Mouse (Mus musculus): Measurements from ENCODE around the gene Ric3. TPM values are rescaled to one million over a fixed set of nuclear protein-coding genes. Genes with fewer than 3 reads are reported as not detected.
A peak's percentile ranks its signal among the peaks of the same experiment; 100 is the strongest.
"Not testable (repeated sequence)": the region's sequence is repeated elsewhere in the genome, so short reads cannot be mapped to it uniquely, and the experiment has no call there.

Gene Ric3
- polyA plus RNA-seq (2016; fragmentation: Nextera tagmentation; extraction: Ambion mirVana), result 23.6 and 25.1 TPM in 2 replicates

DNA sequence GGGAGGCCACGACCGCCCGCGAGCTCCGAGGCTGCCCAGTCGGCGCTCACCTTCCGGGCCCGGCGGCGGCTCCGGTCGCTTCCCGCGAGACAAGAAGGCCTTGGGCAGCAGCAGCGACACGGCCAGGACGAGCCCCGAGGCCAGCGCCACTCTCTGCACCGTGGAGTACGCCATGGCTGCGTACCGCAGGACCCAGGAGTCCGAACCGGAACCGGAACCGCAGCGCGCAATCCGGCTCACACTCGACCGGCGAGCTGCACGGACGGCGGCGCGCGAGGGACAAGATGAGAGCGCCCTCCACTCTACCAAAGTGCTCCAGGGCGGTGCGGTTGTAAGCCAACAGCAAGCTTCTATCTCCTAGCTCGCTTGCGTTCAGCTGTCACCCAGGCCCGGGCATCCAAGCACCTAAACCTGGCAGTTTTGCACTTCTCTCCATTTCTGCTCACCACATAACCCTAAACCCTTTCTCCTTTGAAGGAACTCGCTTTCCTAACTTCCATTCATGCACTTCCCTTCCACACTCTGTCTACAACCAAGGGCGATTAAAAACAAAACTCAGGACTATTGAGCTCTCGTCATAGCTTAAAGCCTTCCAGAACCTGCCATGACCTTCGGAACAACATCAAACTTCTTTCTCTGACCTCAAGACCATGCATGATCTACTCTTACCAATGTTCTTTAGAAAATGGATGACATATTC, at the start of gene Ric3:
Gene Ric3, minus strand, starts transcription at position 219 of the 700 bp plus-strand sequence.
- peak; percentile 87 for ATAC-seq (ENCODE audit: low FRiP score)
- Histone ChIP-seq H3K27me3 (peaks cover 8% of the 10 kb centered on the region; the same call in 1 of the 2 replicates), H3K9ac (peak within 1 kb of the TSS; percentile 79), H3K4me3 (replicated peaks) (peak within 1 kb of the TSS; percentile 81), H3K36me3 (replicated peaks) (no peaks in the 10 kb centered on the region), H3K4me2 (peak within 1 kb of the TSS; percentile 54), H3K4me1 (peaks cover 12% of the 10 kb centered on the region), H3K27ac (no peak within 1 kb of the TSS), H3K9me3 (no peaks in the 10 kb centered on the region)
- 4% methylated on average over 50 of the region's 50 CpGs for WGBS

DNA sequence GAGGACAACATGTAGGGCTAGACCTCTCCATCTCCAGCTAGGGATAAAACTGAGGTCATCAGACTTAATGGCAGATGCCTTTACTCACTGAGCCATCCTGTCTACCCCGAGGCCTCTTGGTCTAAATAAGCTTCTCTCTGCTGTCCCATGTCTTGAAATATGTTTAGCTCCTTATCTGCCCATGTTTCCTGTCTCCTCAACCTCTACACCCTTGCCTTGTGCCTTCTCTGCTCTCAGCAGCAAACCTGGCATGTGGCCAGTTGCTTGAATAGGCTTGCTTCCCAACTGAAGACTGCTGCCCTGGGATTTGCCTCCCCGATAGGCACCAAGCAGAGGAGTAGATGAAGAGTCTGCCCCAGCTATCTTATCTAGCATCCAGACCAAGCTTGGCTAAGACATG, 48.4 kb upstream of the Ric3 start:
- no peak overlapping the region for H3K9ac ChIP-seq
- WGBS, result 73% methylated on average over 2 of the region's 2 CpGs

GRCm38 (mm10) chr7:109129946-109130686, 47.0 kb upstream of the Ric3 start:
- ATAC-seq (ENCODE audit: low FRiP score), result peak; percentile 81
- WGBS, result 53% methylated on average over 5 of the region's 5 CpGs
- Histone ChIP-seq H3K4me3 (replicated peaks) (no peak overlapping the region), H3K27me3 (peaks cover 39% of the 10 kb centered on the region), H3K9ac (no peak overlapping the region), H3K36me3 (replicated peaks) (peaks cover 14% of the 10 kb centered on the region; the same call in 1 of the 2 replicates), H3K4me2 (no peak overlapping the region), H3K27ac (no peak overlapping the region), H3K9me3 (no peaks in the 10 kb centered on the region), H3K4me1 (peaks cover 6% of the 10 kb centered on the region)

More for the DNA sequence above, 48.4 kb upstream of the Ric3 start:
- Histone ChIP-seq H3K4me1 (peaks cover 6% of the 10 kb centered on the region), H3K4me3 (replicated peaks) (no peak overlapping the region), H3K27ac (no peak overlapping the region), H3K4me2 (no peak overlapping the region), H3K36me3 (replicated peaks) (peaks cover 14% of the 10 kb centered on the region; the same call in 1 of the 2 replicates), H3K27me3 (peaks cover 43% of the 10 kb centered on the region), H3K9me3 (no peaks in the 10 kb centered on the region)
- ATAC-seq (ENCODE audit: low FRiP score), result no peak

GRCm38 (mm10) chr7:109129442-109129841, 46.3 kb upstream of the Ric3 start:
- no peak overlapping the region for H3K4me2 ChIP-seq
- H3K4me3 ChIP-seq (replicated peaks), result no peak overlapping the region
- peaks cover 39% of the 10 kb centered on the region for H3K27me3 ChIP-seq
- H3K9me3 ChIP-seq, result no peaks in the 10 kb centered on the region
- peaks cover 6% of the 10 kb centered on the region for H3K4me1 ChIP-seq
- H3K27ac ChIP-seq, result no peak overlapping the region
- ATAC-seq (ENCODE audit: low FRiP score), result no peak
- peaks cover 10% of the 10 kb centered on the region; the same call in 1 of the 2 replicates for H3K36me3 ChIP-seq (replicated peaks)
- no peak overlapping the region for H3K9ac ChIP-seq

DNA sequence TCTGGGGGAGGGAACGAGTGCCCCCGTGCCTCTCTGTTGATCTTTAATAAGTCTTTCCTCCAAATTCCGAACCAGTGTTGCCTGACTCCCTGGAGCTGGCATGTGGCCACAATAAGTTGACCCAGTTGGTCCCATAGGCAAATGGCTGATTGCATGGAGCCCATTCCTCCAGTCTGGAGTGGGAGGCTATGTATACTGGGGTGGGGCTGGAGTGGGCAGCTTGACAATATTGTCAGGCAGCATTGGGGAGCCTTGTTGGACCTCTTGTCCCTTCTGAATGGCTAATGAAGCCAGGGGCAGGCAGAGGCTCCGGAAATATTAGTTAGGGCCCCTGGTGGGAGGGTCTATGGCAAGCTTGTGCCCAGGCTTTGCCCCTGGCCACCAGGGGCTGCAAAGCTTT, 32.8 kb upstream of the Ric3 start:
- no peaks in the 10 kb centered on the region for H3K36me3 ChIP-seq (replicated peaks)
- peaks cover 31% of the 10 kb centered on the region for H3K27me3 ChIP-seq
- 25% methylated on average over 4 of the region's 4 CpGs for WGBS
- H3K4me1 ChIP-seq, result peaks cover 30% of the 10 kb centered on the region
- no peak overlapping the region for H3K9ac ChIP-seq
- ATAC-seq (ENCODE audit: low FRiP score), result peak; percentile 59
- peak overlapping the region; percentile 87 for H3K27ac ChIP-seq
- H3K9me3 ChIP-seq, result no peaks in the 10 kb centered on the region
- H3K4me3 ChIP-seq (replicated peaks), result no peak overlapping the region
- peak overlapping the region; percentile 19; the same call in 1 of the 2 replicates for H3K4me2 ChIP-seq

DNA sequence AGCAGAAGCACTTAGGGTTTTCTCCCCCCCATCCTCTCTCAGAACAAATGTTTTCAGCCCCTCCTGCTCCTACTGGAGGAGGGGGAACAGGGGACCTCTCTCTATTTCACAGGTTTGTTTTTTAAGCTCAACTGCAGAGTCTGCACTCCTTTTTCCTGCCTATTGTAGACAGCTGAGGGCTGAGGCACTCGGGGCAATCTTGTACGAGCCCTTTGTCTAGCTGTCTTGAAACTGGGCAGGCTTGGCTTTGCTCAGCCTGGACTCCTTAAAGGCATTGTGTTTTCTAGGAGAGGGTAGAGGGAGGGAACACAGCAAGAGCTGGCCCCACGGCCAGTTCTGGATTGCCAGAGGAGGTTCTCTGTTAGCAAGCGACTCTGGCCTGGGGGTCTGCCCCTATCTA, 32.4 kb upstream of the Ric3 start:
- H3K4me2 ChIP-seq, result 0 out of 2 replicates have a peak overlapping the region, but pooled peaks have one; percentile 19

DNA sequence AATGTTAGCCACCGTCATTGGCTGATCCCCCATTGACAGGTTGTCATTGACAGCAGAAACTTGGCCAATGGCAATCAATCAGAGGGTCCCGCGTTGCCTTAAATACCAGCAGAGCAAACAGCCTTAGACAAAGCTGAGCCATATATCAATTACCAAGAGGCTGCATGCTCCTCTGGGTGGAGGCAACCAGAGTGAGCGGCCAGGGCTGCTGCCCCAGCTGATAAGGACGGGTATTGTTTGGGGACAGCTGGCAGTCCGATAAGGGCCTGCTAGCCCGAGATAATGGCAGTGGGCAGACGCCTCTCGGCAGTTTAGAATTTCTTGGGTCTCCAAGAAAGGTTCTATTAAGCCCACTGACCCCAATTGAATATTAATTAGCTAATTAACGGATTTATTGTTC, 31.8 kb upstream of the Ric3 start:
- H3K9ac ChIP-seq, result no peak overlapping the region
- peak; percentile 83 for ATAC-seq (ENCODE audit: low FRiP score)
- peaks cover 31% of the 10 kb centered on the region for H3K27me3 ChIP-seq

More for the DNA sequence above, 32.4 kb upstream of the Ric3 start:
- H3K36me3 ChIP-seq (replicated peaks); H3K9ac ChIP-seq; H3K9me3 ChIP-seq; H3K4me3 ChIP-seq (replicated peaks): not testable (repeated sequence)
- peak; percentile 90 for ATAC-seq (ENCODE audit: low FRiP score)
- Histone ChIP-seq H3K27ac (peak overlapping the region; percentile 87), H3K4me1 (peaks cover 34% of the 10 kb centered on the region), H3K27me3 (peaks cover 31% of the 10 kb centered on the region)
- 20% methylated on average over 1 of the region's 4 CpGs for WGBS

DNA sequence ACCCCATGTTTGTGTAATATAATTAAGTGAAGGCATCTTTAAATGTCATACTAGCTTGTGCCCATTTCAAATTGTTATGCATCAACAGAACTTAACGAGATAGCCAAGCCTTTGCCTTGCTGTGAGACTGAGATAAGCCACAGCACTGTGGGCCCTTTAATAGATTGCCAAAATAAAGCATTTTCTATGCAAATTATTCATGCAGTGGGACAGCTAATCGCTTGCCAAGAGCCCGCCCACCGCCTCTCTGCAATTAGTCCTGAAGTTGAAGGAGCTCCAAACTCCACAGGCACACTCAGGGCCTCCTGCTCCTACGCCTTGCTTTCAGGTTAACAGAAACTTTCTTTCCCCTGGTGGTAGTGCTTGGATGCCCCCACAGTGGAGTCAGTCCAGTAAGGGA, 27.9 kb upstream of the Ric3 start:
- H3K27ac ChIP-seq, result peak overlapping the region; percentile 58; the same call in 1 of the 2 replicates
- H3K4me3 ChIP-seq (replicated peaks), result no peak overlapping the region
- peaks cover 36% of the 10 kb centered on the region for H3K4me1 ChIP-seq
- ATAC-seq (ENCODE audit: low FRiP score), result peak; percentile 30; the same call in 1 of the 2 replicates
- no peaks in the 10 kb centered on the region for H3K36me3 ChIP-seq (replicated peaks)
- WGBS, result 34% methylated on average over 5 of the region's 5 CpGs
- H3K9ac ChIP-seq, result no peak overlapping the region
- H3K9me3 ChIP-seq, result no peaks in the 10 kb centered on the region
- H3K27me3 ChIP-seq, result peaks cover 47% of the 10 kb centered on the region
- H3K4me2 ChIP-seq, result no peak overlapping the region

More for the DNA sequence above, 31.8 kb upstream of the Ric3 start:
- Histone ChIP-seq H3K36me3 (replicated peaks) (no peaks in the 10 kb centered on the region), H3K27ac (peak overlapping the region; percentile 75), H3K4me2 (no peak overlapping the region), H3K4me3 (replicated peaks) (no peak overlapping the region), H3K4me1 (peaks cover 39% of the 10 kb centered on the region), H3K9me3 (no peaks in the 10 kb centered on the region)
- 15% methylated on average over 10 of the region's 10 CpGs for WGBS

GRCm38 (mm10) chr7:109104894-109105293, 21.8 kb upstream of the Ric3 start:
- Histone ChIP-seq H3K27ac (no peak overlapping the region), H3K27me3 (peaks cover 34% of the 10 kb centered on the region), H3K4me2 (no peak overlapping the region), H3K9ac (no peak overlapping the region), H3K4me3 (replicated peaks) (no peak overlapping the region), H3K4me1 (0 out of 2 replicates have a peak, but pooled peaks cover 3% of the 10 kb centered on the region), H3K9me3 (no peaks in the 10 kb centered on the region), H3K36me3 (replicated peaks) (no peaks in the 10 kb centered on the region)
- ATAC-seq (ENCODE audit: low FRiP score), result no peak
- 82% methylated on average over 1 of the region's 1 CpGs for WGBS

GRCm38 (mm10) chr7:109101167-109101566, 18.0 kb upstream of the Ric3 start:
- no peak overlapping the region for H3K9ac ChIP-seq
- no peaks in the 10 kb centered on the region for H3K36me3 ChIP-seq (replicated peaks)
- H3K27ac ChIP-seq, result no peak overlapping the region
- peaks cover 25% of the 10 kb centered on the region; the same call in 1 of the 2 replicates for H3K27me3 ChIP-seq
- H3K9me3 ChIP-seq, result no peaks in the 10 kb centered on the region
- ATAC-seq (ENCODE audit: low FRiP score), result no peak
- no peak overlapping the region for H3K4me3 ChIP-seq (replicated peaks)
- no peaks in the 10 kb centered on the region for H3K4me1 ChIP-seq
- H3K4me2 ChIP-seq, result no peak overlapping the region
- 93% methylated on average over 3 of the region's 3 CpGs for WGBS

GRCm38 (mm10) chr7:109098145-109099018, 15.3 kb upstream of the Ric3 start:
- Histone ChIP-seq H3K27ac (no peak overlapping the region), H3K27me3 (peaks cover 21% of the 10 kb centered on the region; the same call in 1 of the 2 replicates), H3K36me3 (replicated peaks) (no peaks in the 10 kb centered on the region), H3K4me1 (no peaks in the 10 kb centered on the region), H3K9me3 (no peaks in the 10 kb centered on the region), H3K4me3 (replicated peaks) (no peak overlapping the region), H3K9ac (no peak overlapping the region), H3K4me2 (no peak overlapping the region)
- ATAC-seq (ENCODE audit: low FRiP score), result peak; percentile 69
- 23% methylated on average over 6 of the region's 6 CpGs for WGBS

DNA sequence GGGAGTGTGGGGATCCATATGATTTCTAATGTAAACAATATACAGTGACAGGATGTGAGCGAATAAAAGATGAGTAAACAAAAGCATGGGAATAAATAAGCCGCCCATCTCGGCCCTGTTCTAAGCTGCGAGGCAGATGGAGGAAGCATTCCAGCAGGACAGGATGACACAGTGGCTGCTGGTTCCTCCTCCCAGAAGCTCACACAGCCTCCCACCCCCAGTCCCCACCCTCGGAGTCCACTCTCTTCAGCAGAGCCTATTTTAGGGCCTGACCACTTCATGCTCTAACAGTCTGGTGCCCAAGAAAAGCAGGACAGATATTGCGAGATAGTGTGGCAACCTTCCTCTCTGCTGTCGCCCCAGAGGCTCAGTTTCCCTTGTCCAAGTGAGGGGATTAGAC, 14.1 kb upstream of the Ric3 start:
- Histone ChIP-seq H3K36me3 (replicated peaks) (no peaks in the 10 kb centered on the region), H3K27ac (no peak overlapping the region), H3K4me2 (no peak overlapping the region), H3K9me3 (no peaks in the 10 kb centered on the region), H3K4me3 (replicated peaks) (no peak overlapping the region), H3K27me3 (peaks cover 21% of the 10 kb centered on the region; the same call in 1 of the 2 replicates), H3K9ac (no peak overlapping the region), H3K4me1 (no peaks in the 10 kb centered on the region)
- no peak for ATAC-seq (ENCODE audit: low FRiP score)
- WGBS, result 82% methylated on average over 7 of the region's 7 CpGs

Measured in forebrain, embryonic 12.5 days (tissue).